Mouse (Mus musculus): ENCODE data around the gene Trpv2.
"Not testable (repeated sequence)": the region's sequence is repeated elsewhere in the genome, so short reads cannot be mapped to it uniquely, and the experiment has no call there.

Trpv2 gene

DNA sequence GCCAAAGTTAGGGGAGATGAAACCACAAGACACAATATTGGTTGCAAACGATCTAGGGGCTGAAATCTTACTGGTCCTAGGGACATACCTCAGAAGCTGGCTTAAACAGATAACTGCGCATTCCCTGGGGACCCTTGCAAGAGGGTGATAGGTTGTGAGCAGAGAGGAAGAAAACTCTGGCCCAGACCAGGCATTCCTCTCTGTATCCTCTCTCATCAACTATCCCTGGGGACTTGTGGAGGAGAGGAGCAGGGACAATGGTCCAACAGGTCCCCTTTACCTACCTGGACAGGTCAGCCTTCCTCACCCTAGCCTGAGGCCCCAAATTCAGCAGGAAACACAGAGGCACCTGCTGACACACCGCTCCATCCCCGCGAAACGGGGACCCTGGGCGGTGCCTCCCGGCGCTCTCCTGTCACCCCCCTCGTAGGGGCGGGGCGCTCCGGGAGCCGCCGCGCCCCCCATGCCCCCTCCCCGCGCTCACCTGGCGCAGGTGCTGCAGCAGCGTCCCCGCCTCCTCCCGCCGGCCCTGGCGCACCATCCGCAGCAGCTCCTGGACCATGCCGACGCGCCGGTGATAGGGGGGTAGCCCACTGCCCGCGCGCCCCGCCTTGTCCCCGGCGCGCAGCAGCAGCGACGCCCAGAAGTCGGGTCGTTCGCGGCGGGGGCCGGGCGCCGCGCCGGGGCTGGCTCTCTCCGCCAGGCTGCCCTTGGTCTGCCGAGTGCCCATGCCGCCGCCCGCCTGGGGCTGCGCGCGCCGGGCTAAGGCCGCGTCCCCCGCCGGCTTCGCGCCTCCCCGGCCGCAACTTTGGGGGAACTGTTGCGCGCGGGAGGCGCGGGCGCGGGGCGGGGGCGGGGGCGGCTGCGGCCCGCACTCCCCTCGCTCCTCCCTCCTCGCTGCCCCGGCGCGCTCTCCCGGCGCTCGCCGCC, 73.6 kb downstream of the Trpv2 start, which contains the start of gene Lrrc75a:
Lrrc75a (minus strand) TSS at position 863 of the 930 bp plus-strand sequence.
- peak; percentile 9 for DNase-seq (ENCODE audit: low read depth, low spot score)

- peak; percentile 96 for DNase-seq (ENCODE audit: low read depth, low spot score)
Observed at GRCm38 (mm10) chr11:62648591-62649391, 74.5 kb downstream of the Trpv2 start, which contains the start of gene Mmgt2. Gene Mmgt2, plus strand, starts transcription at chr11:62648664.

- not testable (repeated sequence) for DNase-seq (ENCODE audit: low read depth, low spot score)
Observed at GRCm38 (mm10) chr11:62649803-62650202, 75.5 kb downstream of the Trpv2 start.
